Mouse (Mus musculus) cerebellum, adult 8-10 months (tissue): ENCODE measurements around the gene Tmem217.

Experiments used
- DNase-seq: peaks from one replicate; pipeline ENCODE4 v3.0.0; 2022

Tmem217 gene

DNA sequence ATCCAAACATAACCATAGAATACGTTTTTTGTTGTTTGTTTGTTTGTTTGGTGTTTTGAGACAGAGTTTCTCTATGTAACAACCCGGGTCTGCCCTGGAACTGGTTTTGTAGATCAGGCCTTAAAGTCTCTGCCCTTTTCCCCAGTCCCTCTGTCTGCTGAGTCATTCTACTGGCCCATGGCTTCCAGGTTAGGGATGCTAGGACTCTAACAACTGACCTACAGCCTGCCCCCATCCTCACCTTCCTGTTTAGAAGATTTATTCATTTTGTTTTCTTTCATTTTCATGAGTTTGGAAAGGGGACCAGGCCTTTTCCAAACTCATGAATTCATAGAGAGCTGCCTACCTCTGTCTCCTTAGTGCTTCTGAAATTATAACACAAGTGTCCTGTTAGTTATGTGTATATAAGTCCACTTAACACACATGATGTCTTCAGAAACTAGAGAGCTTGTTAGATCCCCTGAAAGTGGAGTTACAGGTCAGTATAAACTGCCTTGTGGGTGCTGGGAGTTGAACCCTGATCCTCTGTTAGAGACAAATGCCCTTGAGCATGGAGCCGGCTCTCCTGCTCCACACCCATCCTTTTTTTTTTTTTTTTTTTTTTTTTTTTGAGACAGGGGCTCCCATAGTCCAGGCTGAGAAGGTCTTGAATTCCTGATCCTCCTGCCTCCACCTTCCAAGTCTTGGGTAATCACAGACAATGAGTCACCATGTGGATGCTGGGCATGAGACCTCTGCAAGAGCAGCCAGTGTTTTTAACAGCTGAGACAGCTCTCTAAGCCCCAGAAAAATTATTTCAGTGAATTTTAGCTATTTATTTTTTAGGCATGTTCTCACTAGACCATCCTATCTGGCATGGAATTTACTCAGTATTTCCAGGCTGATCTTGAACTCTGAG, 66.6 kb downstream of the Tmem217 start:
- DNase-seq: no peak

DNA sequence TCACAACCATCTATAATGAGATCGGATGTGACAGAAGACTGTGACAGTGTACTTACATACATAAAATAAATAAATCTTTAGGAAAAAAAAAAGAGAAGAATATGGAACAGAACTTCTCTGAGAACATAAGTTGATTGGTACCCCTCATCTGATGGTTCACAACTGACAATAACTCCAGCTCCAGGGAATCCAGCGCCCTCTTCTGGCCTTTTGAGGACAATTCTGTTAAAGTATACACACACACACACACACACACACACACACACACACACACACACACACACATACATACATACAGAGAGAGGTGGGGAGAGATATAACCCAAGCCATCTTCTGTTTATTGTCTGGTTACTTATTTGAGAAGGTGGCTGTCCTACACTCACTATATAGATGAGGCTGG, 67.8 kb downstream of the Tmem217 start:
- DNase-seq: no peak

DNA sequence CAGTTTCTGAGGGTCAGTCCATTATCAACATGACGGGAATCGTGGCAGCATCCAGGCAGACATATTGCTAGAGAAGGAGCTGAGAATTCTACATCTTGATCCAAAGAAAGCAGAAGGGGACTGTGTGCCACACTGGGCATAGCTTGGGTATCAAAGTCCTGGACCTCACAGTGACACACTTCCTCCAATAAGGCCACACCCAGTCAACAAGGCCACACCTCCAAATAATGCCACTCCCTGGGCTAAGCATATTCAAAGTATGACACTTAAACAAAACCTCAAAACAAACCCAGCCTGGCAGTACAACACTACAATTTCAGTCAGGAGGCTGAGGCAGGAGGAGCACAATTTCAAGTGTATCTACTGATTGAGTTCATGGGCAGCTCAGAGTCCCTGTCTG, 68.9 kb downstream of the Tmem217 start:
- no peak for DNase-seq

DNA sequence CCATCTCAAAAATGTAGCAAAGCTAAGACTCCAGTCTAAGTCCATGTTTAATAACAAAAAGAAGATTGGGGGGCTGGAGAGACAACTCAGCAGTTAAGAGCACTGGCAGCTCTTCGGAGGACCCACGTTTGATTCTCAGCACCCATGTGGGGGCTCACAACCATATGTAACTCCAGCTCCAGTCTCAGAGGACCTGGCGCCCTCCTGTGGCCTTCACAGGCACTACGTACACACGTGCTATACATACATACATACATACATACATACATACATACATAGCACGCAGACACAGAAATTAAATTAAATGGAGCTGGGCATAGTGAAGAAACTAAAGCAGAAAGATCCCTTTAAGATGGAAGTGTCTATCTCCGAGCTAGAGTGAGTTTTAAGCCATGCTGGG, 69.6 kb downstream of the Tmem217 start:
- no peak for DNase-seq

DNA sequence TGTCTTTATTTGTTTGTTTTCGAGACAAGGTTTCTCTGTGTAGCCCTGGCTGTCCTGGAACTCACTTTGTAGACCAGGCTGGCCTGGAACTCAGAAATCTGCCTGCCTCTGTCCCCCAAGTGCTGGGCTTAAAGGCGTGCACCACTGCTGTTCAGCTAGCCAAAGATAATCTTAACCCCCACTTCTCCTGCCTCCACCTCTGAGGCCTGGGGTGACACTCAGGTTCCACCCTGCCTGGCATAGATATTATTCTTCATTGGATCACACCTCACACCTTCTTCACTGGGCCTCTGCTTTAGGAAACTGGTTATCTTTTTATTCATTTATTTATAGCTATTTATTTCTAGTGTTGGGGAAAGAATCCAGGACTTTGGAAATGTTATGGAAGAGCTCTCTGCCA, 71.9 kb downstream of the Tmem217 start:
- no peak for DNase-seq

DNA sequence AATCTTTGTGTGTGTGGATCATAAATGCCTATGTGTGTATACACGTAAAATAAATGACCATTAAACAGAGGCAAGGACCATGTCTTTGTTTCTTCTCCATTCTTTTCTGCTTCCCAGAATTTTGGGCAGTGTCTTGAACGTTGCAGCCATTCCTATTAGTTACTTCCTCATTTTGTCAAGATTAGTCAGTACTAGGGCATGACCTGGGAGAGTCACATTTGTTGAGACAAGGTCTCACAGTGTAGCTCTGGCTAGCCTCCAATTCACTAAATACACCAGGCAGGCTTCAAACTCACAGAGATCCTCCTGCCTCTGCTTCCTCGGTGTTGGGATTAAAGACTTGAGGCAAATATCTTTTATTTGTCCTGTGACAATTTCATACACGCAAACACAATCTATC, 73.9 kb downstream of the Tmem217 start:
- no peak for DNase-seq

DNA sequence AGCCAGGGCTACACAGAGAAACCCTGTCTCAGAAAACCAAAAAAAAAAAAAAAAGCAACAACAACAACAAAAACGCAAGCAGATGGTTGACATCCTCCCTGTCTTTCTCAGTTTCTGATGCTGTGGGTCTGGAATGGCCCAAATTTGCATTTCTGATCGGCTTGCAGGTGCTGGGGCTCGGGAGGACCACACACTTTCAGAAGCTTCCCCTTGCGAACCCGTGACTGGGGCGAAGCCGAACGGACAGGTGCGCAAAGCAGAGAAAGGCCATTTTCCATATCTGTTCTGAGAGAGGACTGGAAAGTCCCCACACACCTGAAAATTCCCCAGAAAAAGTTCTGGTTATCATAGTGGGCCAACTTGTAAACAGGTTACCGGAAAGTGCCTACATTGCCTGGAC, 74.8 kb downstream of the Tmem217 start:
- no peak for DNase-seq

DNA sequence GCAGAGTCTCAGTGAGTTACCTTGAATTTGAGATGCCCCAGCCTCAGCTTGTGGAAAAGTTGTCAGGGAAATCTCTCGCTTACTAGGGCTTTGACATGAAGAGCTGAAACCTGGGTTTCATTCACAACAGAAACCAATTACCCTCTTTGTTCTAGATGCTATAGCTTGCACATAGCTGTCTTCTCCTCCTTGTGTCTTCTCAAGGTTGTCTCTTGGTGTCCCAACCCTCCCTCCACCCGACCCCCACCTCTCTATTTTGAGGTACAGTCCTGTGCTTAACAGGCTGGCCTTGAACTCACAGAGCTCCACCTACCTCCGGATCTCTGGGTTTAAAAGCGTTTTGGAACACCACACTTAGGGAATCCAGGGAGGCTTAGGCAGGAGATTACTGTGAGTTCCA, 75.7 kb downstream of the Tmem217 start:
- DNase-seq: no peak
